Mouse (Mus musculus) lung, postnatal 0 days (tissue): Measurements from ENCODE around the gene Mtnr1b.

Experiments used
- CTCF ChIP-seq: IDR thresholded peaks from 2 replicates; pipeline ENCODE4 v1.5.1; 2016; ENCODE audit warnings: antibody characterized with exemption, mild to moderate bottlenecking
- EP300 ChIP-seq: IDR thresholded peaks from 2 replicates; pipeline ENCODE4 v1.6.1; 2016; ENCODE audit warnings: antibody characterized with exemption, mild to moderate bottlenecking, control low read depth

DNA sequence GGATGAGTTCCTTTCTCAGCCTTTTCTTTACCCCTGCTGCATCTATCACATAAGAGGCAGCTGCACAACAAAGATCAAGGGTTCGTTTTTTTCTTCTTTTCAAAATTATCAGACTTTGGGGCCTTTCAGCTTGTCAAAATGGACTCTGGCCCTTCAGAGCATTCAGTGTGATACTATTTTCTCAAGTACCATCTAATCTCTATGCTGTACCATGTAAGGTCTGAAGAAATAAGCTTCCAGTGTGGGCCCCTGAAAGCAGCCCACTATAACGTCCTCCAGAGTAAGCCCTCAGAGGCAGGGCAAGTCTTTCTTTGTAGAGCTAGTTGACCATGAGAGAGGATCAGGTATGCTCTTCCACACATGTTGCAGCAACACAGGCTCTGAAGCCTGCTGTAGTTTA, 87.7 kb downstream of the Mtnr1b start:
- TF ChIP-seq CTCF (no peak), EP300 (no peak)
